Mouse (Mus musculus): Measurements from ENCODE around the gene Dtx3.
A peak's percentile ranks its signal among the peaks of the same experiment; 100 is the strongest.
"Not testable (repeated sequence)": the region's sequence is repeated elsewhere in the genome, so short reads cannot be mapped to it uniquely, and the experiment has no call there.

Gene Dtx3

DNA sequence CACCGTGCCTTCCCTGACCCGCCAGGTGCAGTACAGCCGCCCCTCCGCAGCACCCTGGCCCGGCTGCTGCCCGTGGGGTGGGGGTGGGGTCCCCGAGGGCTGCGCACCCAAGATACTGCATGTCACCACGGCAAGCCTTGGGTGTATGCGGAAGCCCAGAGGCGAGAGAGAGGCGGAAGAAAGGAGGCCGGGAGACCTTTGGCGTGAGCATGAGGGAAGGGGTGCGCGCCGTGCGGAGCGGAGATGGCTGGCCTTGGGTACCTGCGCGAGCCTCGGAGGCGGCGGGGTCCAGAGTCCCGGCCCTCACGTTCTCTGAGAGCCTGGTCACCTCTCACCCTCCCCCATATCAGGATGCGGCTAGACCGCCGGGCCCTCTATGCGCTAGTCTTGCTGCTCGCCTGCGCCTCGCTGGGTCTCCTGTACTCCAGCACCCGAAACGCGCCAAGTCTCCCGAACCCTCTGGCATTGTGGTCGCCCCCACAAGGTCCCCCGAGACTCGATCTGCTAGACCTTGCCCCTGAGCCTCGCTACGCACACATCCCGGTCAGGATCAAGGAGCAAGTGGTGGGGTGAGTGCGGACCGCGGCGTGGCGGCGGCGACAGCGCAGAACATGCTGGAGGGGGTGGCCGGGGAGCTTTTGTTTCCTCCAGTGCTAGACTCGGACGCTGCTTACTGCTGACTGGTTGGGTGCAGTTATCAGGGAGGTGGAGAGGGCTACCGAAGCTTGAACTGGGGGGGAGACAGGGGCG is 29.7 kb downstream of the Dtx3 start:
- peak; percentile 48 for DNase-seq (ENCODE audit: low spot score)

DNA sequence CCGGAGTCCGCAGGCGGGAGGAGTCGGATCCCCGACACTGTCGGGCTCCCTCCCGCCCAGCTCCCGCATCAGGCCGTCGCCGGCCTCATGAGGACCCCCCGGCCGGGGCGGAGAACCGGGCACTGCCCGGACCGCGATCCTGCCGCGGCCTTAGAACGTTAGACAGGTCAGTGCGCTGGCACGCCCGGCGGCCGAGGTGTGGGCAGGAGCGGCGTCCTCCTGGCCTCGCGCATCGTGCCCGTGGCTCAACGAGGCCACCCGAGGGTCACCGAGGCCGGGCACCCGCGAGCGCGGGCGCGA is 30.2 kb downstream of the Dtx3 start:
- no peak for DNase-seq (ENCODE audit: low spot score)

DNA sequence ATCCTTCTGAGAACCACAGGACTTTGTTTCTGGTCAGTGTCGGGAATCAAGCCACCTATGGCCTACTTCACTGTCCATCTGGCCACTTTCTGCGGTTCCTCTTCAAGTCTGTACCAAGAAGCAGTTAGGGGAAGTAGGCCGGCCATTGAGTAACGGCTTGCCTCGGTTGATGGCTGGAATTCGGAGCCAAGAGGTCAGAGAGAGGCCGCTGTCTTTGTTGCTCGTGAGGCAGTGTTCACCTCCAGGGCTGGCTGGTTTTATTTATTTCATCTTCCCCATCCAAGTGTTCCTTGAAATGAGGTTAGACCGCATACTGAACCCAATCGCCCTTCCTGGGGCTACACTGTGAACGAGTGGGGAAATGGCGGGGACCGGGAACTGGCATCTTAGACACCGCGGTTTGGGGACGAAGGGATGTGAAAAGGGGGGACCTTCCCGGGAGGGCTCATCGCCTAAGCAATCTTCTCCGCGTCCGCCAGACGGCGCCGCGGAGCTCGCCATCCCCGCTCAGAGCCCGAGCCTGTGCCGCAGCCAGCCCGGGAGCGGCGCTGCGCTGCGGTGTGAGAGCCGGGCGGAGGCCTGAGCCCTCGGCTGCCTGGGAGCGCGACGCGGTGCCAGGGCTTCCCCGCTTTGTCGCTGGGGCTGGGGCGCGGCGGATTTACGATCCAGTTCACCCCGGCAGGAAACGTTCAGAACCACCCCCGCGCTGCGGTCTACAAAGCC is 30.7 kb downstream of the Dtx3 start, which contains the start of gene B4galnt1:
TSS of gene B4galnt1 (plus strand) at position 595 of the 723 bp plus-strand sequence.
- DNase-seq (ENCODE audit: low spot score) = peak; percentile 72

- no peak for DNase-seq (ENCODE audit: low spot score)
Observed at GRCm38 (mm10) chr10:127164190-127164589, 31.3 kb downstream of the Dtx3 start.

DNA sequence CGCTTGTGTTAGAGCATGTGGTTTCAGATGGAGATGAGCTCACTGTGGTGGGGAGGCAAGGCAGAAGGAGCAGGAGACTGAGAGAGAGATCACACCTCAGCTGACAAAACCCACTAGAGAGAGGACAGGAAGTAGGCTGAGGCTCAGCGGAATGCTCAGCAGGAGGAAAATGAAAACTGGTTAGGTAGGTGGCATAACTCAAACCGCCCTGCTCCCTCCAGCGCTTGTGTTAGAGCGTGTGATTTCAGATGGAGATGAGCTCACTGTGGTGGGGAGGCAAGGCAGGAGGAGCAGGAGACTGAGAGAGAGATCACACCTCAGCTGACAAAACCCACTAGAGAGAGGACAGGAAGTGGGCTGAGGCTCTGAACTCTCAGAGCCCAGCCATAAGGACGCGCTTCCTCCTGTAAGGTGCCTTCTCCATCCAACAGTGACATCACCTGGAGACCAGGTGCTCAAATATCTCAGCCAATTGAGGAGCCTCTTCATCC is 32.7 kb downstream of the Dtx3 start:
- not testable (repeated sequence) for DNase-seq (ENCODE audit: low spot score)

DNA sequence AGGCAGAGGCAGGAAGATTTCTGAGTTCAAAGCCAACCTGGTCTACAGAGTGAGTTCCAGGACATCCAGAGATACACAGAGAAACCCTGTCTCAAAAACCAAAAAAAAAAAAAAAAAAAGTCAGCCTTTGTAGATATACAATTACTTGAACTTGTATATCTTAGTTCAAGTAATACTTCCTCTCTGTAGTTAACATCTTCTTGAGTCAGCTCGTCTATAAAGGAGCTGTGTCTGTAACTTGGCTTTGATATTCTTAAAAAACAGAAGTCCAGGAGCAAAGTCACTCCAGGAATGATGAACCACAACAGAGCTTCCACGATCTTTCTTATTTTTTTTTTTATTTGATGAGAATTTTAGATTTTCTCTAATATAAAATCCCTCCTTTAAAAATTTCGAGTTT is 34.8 kb downstream of the Dtx3 start:
- DNase-seq (ENCODE audit: low spot score) = no peak

GRCm38 (mm10) chr10:127160081-127160480 is 35.4 kb downstream of the Dtx3 start:
- no peak for DNase-seq (ENCODE audit: low spot score)

DNA sequence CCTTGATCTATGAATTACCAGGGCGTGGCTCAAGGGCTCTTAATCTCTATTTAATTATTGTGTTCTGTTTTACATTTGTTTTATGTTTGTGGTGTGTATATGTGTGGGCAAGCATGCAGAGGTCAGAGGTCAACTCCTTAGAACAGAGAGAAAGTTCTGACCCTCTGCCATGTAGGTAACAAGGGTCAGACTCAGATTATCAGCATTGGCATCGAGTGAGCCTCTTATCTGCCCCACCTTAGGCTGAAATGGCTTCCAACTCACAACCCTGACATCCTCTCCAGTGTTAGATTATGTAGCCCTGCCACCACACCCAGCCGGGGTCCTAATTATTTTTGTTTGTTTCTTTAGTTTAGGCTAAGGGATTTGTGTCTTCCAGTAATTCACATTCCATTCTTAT is 37.1 kb downstream of the Dtx3 start:
- DNase-seq (ENCODE audit: low spot score) = no peak

DNA sequence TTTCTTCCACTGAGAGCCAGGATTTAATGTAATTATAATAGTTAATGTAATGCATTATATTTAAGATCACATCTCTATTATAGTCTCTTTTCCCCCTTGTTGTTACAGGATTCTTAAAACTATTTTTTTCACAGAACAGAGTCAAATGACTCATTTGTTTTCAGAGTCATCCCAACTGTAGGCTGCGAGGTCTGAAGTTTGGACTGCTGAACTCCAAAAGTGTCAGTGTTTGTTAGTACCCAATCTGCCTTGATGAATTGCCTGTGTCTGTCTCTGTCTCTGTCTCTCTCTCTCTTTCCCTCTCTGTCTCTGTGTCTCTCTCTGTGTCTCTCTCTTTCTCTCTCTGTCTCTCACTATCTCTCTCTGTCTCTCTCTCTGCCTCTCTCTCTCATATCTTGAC is 39.0 kb downstream of the Dtx3 start:
- no peak for DNase-seq (ENCODE audit: low spot score)

DNA sequence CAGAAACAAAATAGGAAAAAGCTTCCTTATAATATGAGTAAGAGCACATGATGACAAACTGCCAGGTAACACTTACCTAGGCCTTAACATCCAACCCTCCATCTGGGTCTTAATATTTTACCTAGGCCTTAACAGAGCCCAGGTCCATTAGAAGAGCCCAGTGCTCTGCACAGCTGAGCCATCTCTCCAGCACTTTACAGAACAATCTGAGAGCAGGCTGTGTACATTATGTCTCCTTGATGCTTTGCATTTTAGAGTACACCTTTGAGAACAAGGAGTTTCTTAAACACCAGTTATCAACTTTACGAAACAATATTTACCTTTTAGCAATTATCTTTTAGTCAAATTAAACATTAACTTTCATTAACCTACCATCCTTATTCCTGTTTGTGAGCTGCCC is 39.4 kb downstream of the Dtx3 start:
- DNase-seq (ENCODE audit: low spot score) = no peak

GRCm38 (mm10) chr10:127154652-127155051 is 40.9 kb downstream of the Dtx3 start:
- no peak for DNase-seq (ENCODE audit: low spot score)

- no peak for DNase-seq (ENCODE audit: low spot score)
Observed at GRCm38 (mm10) chr10:127154241-127154640, 41.3 kb downstream of the Dtx3 start.

- no peak for DNase-seq (ENCODE audit: low spot score)
Observed at GRCm38 (mm10) chr10:127153323-127153722, 42.2 kb downstream of the Dtx3 start.

- DNase-seq (ENCODE audit: low spot score) = not testable (repeated sequence)
Observed at GRCm38 (mm10) chr10:127152556-127152955, 43.0 kb downstream of the Dtx3 start.

DNA sequence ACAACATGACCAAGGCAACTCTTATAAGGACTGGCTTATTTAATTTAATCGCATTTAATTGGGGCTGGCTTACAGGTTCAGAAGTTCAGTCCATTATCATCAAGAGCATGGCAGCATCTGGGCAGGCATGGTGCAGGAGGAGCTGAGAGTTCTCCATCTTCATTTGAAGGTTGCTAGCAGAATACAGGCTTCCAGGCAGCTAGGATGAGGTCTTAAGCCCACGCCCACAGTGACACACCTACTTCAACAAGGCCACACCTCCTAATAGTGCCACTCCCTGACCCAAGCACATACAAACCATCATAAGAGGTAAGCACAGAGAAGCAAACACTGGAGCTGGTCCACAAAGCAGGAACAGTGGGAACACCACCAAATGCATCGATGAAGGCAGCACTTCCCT is 44.3 kb downstream of the Dtx3 start:
- DNase-seq (ENCODE audit: low spot score) = not testable (repeated sequence)

GRCm38 (mm10) chr10:127150471-127150872 is 45.1 kb downstream of the Dtx3 start:
- DNase-seq (ENCODE audit: low spot score) = no peak

- DNase-seq (ENCODE audit: low spot score) = no peak
Observed at GRCm38 (mm10) chr10:127147135-127147534, 48.4 kb downstream of the Dtx3 start.

DNA sequence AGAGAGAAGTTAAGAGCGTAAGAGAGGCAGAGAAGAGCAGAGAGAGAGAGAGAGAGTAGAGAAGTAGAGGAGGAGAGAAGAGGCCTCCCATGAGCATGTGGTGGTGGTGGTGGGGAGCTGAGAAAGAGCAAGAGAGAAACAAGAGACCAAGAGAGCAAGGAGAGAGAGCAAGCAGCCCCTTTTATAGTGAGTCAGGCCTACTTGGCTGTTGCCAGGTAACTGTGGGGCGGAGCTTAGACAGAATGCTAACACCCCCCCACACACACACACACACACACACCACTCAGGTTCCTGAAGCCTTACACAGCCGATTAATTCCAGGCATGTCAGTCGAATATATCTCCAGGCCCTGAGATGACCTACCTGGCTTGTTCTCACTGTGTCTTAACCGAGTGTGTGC is 50.2 kb downstream of the Dtx3 start:
- DNase-seq (ENCODE audit: low spot score) = no peak

DNA sequence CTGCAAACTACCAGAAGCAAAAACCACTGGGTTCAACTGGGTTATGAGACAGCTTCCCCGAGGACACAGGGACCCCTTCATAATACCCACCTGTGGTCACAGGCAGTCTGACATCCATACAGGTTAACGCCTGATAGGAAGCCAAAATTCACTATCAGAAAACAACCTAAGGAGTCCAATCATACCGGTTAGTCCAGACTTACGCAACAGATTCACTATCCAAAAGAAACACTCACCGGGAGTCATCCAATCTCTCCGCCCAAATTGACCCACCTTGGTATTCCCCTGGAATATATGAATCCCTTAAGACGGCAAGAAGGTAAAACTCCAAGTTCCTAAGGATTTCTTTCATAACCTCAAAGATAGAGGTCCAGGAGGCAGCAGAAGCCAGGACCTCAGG is 51.0 kb downstream of the Dtx3 start:
- no peak for DNase-seq (ENCODE audit: low spot score)

DNA sequence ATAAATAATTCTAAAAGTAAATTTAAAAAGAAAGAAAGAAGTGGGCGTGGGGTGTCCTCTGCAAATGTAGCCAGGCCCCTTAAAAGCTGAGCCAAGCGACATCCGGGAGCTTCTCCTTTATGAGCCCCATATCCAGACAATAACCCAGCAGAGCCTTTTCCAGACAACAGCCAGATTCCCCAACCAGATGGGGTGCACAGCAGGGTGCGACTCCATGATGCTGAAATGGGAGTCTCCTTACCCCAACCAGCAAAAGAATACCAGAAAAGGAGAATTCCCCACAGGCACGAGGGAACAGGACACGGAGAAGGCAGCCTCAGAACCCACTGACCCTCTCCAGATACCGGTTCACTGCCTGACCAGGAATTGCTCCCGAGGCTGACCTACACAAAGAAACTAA is 52.3 kb downstream of the Dtx3 start:
- no peak for DNase-seq (ENCODE audit: low spot score)

DNA sequence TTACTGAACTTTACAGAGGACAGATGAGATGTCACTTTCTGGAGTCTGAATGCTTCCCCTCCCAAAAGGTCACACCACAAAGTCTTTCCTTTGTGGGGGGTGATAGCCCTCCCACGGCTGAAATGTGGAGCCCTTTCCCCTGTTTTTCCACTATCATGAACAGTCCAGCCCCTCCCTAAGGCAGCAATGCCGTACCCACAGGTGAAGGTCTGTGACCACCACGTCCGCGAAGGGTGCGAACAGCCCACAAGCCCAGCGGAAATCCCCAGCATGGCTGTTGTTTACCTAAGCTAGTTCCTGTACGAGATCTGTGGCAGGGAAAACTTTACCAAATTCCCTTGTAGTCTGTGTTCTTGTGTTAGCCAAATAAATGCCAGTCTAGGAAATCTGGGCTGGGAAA is 54.0 kb downstream of the Dtx3 start:
- DNase-seq (ENCODE audit: low spot score) = no peak

GRCm38 (mm10) chr10:127140971-127141370 is 54.6 kb downstream of the Dtx3 start:
- no peak for DNase-seq (ENCODE audit: low spot score)
